Mouse (Mus musculus) spleen, adult 10 weeks (tissue): ENCODE measurements around the gene Plxna4. TPM values are rescaled to one million over a fixed set of nuclear protein-coding genes. Genes with fewer than 3 reads are reported as not detected.

ENCODE experiments used
- polyA plus RNA-seq: library from polyadenylated mRNA; stranded (reverse); fragments of 350-450 nt; fragmentation: Illumina TruSeq; extraction: RNeasy Lipid Tissue Mini Kit (QIAGEN cat#74804); gene quantifications from one replicate; pipeline ENCODE4 v1.2.3, GENCODE M21; 2015; ENCODE audit warnings: low replicate concordance; ENCODE audit not compliant: insufficient read depth

Gene Plxna4
- polyA plus RNA-seq, result 1.3 TPM

DNA sequence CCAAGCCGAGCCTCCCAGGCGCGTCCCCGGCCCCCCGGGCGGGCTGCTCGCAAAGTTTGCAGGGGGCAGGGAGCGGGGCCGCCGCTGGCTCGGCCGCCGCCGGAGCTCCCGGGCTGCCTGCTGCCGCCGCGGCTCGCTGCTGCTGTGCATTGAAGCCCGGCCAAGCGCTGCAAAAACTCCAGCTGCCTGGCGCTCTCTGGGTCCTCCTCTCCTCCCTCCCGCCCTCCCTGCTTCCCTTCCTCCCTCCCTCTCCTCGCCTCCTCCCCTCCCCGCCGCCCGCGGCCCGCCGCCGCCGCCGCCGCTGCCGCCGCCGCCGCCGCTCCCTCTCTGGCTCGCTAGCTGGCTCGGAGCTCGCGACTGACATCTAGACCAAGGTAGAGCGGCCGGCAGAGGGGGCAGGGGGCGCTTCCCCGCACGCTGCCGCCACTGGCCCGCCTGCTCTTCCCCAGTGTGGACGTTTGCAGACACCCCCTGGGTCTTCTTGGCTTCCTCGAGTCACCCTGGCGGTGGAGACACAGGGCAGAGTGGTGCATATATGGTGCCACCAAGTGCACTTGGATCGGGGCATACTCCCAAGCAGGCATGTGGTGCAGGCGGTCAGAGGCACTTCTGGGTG, at the start of gene Plxna4:
Gene Plxna4, minus strand, starts transcription at position 137 of the 616 bp plus-strand sequence.

